Mouse (Mus musculus) heart, embryonic 13.5 days (tissue): ENCODE measurements around the gene Fgfr2. TPM values are rescaled to one million over a fixed set of nuclear protein-coding genes. Genes with fewer than 3 reads are reported as not detected.

Source experiments
- ATAC-seq: fragments of 200-750 bp; cut with Nextera tagmentation; 2 replicates; pipeline ENCODE4 v1.8.0; 2017; ENCODE audit warnings: moderate TSS enrichment; ENCODE audit not compliant: insufficient number of reproducible peaks, low FRiP score, low TSS enrichment; ENCODE audit errors: extremely low read depth
- H3K27ac ChIP-seq: fragments of 300-500 bp; sonication (generic); replicated peaks from 2 replicates; pipeline ENCODE4 v1.5.1; 2015; ENCODE audit warnings: moderate library complexity, mild to moderate bottlenecking, inconsistent platforms
- H3K27me3 ChIP-seq: fragments of 300-500 bp; sonication (generic); replicated peaks from 2 replicates; pipeline ENCODE4 v1.6.1; 2015; ENCODE audit warnings: mild to moderate bottlenecking, inconsistent platforms
- H3K36me3 ChIP-seq: fragments of 300-500 bp; sonication (generic); 2 replicates; pipeline ENCODE4 v1.6.1; 2015; ENCODE audit warnings: mild to moderate bottlenecking, inconsistent platforms
- H3K4me1 ChIP-seq: fragments of 300-500 bp; sonication (generic); 2 replicates; pipeline ENCODE4 v1.6.1; 2015; ENCODE audit warnings: inconsistent platforms
- H3K4me2 ChIP-seq: fragments of 300-500 bp; sonication (generic); 2 replicates; pipeline ENCODE4 v1.6.1; 2015; ENCODE audit warnings: inconsistent platforms, mild to moderate bottlenecking, moderate library complexity
- H3K4me3 ChIP-seq: fragments of 300-500 bp; sonication (generic); 2 replicates; pipeline ENCODE4 v1.5.1; 2015; ENCODE audit warnings: moderate library complexity, mild to moderate bottlenecking, inconsistent platforms
- H3K9ac ChIP-seq: fragments of 300-500 bp; sonication (generic); 2 replicates; pipeline ENCODE4 v1.6.1; 2015; ENCODE audit warnings: inconsistent platforms, mild to moderate bottlenecking, moderate library complexity
- H3K9me3 ChIP-seq: fragments of 300-500 bp; sonication (generic); 2 replicates; pipeline ENCODE4 v1.6.1; 2016; ENCODE audit warnings: inconsistent platforms
- WGBS: fragments of 180-500 bp; shearing (Covaris S2); methylation state at CpG from one replicate; pipeline ENCODE4 v1.1.7; 2015; ENCODE audit warnings: mixed read lengths; 5-methylcytosine and 5-hydroxymethylcytosine counted together
- polyA plus RNA-seq: library from polyadenylated mRNA; unstranded; fragments of >200 nt; fragmentation: Nextera tagmentation; extraction: Ambion mirVana; gene quantifications from 2 replicates; pipeline ENCODE4 v1.2.1, GENCODE M21; 2015

Gene Fgfr2
- polyA plus RNA-seq, 1 experiment from 2014 or later = 22.5 TPM

DNA sequence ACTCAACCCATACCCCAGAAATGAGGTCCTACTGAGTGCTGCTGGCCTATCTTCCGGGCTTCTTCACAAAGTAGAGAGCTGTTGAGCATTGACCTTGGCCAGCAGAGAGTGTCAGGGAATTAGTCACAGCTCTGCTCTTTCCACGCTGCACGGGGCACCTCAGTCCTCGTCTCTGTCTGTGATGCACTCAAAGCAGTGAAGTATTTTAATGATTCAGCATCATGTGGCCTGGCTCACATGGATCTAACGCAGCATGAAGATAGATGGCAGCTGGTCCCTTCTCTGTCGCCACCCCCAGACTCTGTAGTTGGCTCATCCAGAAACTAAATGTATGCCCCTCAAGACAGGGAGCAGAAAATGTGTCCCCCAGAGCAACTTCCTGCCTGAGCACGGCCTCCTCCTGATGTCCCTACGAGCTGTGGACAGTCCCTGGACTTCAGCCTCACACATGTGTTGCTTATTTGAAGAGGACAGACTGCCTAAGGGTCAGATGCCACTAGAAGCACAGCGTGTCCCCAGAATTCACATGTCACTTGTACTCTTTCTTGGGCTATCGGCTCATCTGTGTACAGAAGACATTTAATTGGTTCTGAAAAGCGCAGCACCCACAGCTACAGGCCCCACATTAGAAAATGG is 697.7 kb downstream of the Fgfr2 start:
- no peaks in the 10 kb centered on the region for H3K9me3 ChIP-seq
- ATAC-seq = no peak
- WGBS = 63% methylated on average over 11 of the region's 11 CpGs

DNA sequence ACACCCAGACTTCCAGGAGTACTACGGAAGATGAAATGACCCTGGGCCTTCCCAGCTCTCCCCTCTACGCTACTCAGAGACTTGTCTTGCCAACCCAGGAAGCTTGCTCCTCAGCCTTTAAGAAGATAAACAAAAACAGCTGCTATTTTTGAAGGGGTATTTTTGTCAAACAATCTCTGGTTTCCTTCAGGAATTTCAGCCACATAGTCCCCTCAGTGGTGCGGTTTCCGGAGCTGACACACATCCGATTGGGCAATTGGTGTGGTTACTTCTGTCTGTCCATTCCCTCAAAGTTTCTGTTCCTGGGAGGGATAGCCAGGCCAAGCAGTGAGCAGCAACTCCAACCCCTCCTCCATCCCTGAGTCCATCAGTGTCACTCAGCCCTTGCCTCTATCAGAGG is 699.6 kb downstream of the Fgfr2 start:
- no peaks in the 10 kb centered on the region for H3K27me3 ChIP-seq
- H3K4me3 ChIP-seq = no peak overlapping the region
- H3K27ac ChIP-seq = no peak overlapping the region
- ATAC-seq = no peak
- H3K4me1 ChIP-seq = peaks cover 18% of the 10 kb centered on the region
- H3K36me3 ChIP-seq = no peaks in the 10 kb centered on the region
- no peak overlapping the region for H3K9ac ChIP-seq
- 66% methylated on average over 5 of the region's 5 CpGs for WGBS
- no peak overlapping the region for H3K4me2 ChIP-seq
- H3K9me3 ChIP-seq = 0 out of 2 replicates have a peak, but pooled peaks cover 2% of the 10 kb centered on the region

More for the DNA sequence above, 697.7 kb downstream of the Fgfr2 start:
- no peak overlapping the region for H3K27ac ChIP-seq
- no peak overlapping the region for H3K4me3 ChIP-seq
- H3K4me1 ChIP-seq = peaks cover 22% of the 10 kb centered on the region
- H3K36me3 ChIP-seq = no peaks in the 10 kb centered on the region
- no peaks in the 10 kb centered on the region for H3K27me3 ChIP-seq
- no peak overlapping the region for H3K4me2 ChIP-seq
- no peak overlapping the region; the same call in 1 of the 2 replicates for H3K9ac ChIP-seq

DNA sequence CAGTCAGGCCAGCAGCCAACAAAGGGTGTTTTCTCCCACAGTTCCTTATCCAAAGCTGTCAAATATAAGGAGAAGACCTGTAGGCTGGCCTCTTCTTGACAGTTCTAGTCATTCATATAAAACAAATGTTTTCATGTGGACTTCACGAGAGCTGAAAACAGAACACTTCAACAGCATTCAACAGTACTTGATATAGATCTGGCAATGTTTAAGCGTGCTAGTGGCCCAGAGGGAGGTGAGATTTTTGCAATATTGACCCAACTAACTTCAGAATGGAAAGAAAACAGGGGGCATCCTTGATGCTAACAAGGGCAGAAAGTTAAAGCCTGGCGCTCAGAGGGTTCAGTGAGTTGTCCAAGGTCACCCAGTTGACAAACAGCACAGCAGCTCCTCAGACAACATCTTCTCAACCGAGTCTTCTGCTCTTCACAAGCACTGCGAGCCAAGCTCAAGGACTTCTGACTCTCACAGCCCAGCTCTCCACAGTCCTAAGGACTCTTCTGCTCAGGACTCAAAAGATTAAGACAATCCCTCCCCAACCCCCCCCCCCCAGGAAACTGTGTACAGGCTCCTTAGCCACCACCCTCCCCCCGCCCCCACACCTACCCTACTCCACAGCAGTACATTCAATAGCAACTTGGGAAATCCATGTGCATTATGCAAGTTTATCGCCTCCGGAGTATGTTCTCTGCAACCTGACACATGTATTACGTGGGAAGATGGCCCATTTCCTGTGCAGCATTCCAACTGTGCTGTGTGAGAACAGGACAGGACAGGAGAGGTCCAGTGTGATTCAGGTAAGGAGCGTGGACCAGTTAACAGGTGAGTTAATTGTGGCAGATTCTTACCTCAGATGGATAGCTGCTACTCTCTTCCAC is 703.5 kb downstream of the Fgfr2 start:
- H3K4me2 ChIP-seq = no peak overlapping the region
- H3K36me3 ChIP-seq = no peaks in the 10 kb centered on the region
- H3K4me3 ChIP-seq = no peak overlapping the region
- H3K27ac ChIP-seq = no peak overlapping the region
- WGBS = 78% methylated on average over 10 of the region's 10 CpGs
- no peaks in the 10 kb centered on the region for H3K27me3 ChIP-seq
- 0 out of 2 replicates have a peak, but pooled peaks cover 5% of the 10 kb centered on the region for H3K4me1 ChIP-seq
- no peak overlapping the region for H3K9ac ChIP-seq
- H3K9me3 ChIP-seq = 0 out of 2 replicates have a peak, but pooled peaks cover 2% of the 10 kb centered on the region
- ATAC-seq = no peak

DNA sequence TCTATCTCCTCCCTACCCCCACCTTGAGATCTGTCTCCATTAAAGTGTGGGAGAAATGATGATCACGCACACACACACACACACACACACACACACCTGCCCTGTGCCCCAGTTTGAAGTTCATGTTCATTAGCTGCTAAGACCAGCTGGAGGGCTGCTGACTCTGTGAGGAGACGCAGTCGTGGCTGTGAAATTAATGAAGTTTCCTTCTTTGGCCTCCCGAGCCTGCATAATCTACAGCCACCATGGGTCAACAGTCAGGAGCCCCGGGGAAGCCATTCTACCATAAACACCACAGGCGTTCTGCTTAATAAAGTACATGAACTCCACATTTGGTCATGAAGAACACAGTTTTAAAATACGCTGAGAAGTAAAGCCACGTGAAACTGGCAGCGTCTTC is 706.3 kb downstream of the Fgfr2 start:
- no peak overlapping the region for H3K4me3 ChIP-seq
- no peak overlapping the region for H3K4me2 ChIP-seq
- H3K27ac ChIP-seq = no peak overlapping the region
- no peak overlapping the region for H3K9ac ChIP-seq
- H3K36me3 ChIP-seq = no peaks in the 10 kb centered on the region
- no peak for ATAC-seq
- H3K27me3 ChIP-seq = no peaks in the 10 kb centered on the region
- 0 out of 2 replicates have a peak, but pooled peaks cover 2% of the 10 kb centered on the region for H3K9me3 ChIP-seq
- H3K4me1 ChIP-seq = peaks cover 9% of the 10 kb centered on the region; the same call in 1 of the 2 replicates
- WGBS = 76% methylated on average over 9 of the region's 9 CpGs

DNA sequence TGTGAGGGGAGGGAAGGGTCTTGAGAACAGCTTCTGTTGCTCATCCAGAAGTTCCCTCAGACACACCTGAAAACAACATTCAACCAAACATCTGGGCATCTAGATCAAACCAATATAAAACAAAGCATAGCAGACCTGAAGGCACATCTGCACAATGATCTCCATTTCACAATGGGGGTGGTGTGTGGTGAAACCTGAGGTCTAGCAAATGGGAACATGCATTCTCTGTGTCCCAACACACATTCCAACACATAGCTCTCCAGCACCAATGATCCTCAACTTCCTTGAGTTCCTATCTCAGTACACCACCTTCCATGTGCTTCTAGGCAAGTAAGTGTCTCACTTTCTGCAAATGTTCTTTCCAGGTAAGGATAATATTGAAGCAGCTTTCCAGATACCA is 707.3 kb downstream of the Fgfr2 start:
- H3K9me3 ChIP-seq = 0 out of 2 replicates have a peak, but pooled peaks cover 2% of the 10 kb centered on the region
- no peak overlapping the region for H3K27ac ChIP-seq
- no peak overlapping the region for H3K9ac ChIP-seq
- no peak overlapping the region for H3K4me2 ChIP-seq
- no peak overlapping the region for H3K4me3 ChIP-seq
- no peaks in the 10 kb centered on the region for H3K36me3 ChIP-seq
- ATAC-seq = no peak
- H3K4me1 ChIP-seq = peaks cover 6% of the 10 kb centered on the region; the same call in 1 of the 2 replicates
- no peaks in the 10 kb centered on the region for H3K27me3 ChIP-seq

DNA sequence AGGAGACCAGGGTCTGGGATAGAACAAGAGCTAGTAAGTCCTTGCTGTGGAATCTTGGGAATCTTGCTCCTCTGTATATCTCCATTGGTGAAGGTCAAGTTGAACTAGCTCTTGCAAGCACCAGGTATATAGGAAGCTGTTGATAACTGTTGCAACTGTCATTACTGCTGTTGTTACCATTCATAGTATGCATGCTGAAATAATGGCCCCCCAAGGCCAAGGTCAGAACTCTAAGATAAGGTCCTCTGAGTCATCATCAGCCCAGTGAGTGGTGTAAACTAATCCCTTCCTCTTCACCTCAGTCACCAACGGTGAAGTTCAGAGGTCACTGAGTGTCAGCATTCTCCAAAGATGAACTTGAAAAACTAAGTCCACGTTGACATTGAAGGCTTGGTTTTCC is 710.6 kb downstream of the Fgfr2 start:
- ATAC-seq = no peak
- 35% methylated on average over 2 of the region's 2 CpGs for WGBS

DNA sequence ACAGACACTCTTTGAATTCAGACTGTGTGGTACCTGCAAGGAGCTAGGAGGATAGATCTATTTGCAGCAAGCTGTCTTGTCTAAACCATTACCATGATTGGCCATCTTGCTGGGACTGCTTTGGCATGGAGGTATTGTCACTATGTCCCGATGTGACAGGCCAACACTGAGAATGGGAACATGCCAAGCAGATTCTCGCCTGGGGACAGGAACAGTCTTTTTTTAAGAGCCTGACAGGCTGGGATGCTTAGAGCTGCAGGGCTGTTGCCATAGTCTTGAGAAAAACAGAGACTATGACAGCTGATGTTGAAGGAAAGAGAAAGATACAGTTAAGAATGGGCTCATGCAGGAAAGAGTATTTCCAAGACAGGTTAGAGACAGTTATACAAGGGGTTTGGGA is 711.4 kb downstream of the Fgfr2 start:
- no peak for ATAC-seq
- Histone ChIP-seq H3K4me1 (peaks cover 9% of the 10 kb centered on the region; the same call in 1 of the 2 replicates), H3K9me3 (no peaks in the 10 kb centered on the region), H3K4me2 (no peak overlapping the region), H3K36me3 (no peaks in the 10 kb centered on the region), H3K4me3 (no peak overlapping the region), H3K27me3 (no peaks in the 10 kb centered on the region), H3K9ac (no peak overlapping the region), H3K27ac (no peak overlapping the region)
- 78% methylated on average over 2 of the region's 2 CpGs for WGBS

More for the DNA sequence above, 710.6 kb downstream of the Fgfr2 start:
- Histone ChIP-seq H3K4me3 (no peak overlapping the region), H3K27me3 (no peaks in the 10 kb centered on the region), H3K9me3 (no peaks in the 10 kb centered on the region), H3K36me3 (no peaks in the 10 kb centered on the region), H3K4me2 (no peak overlapping the region), H3K9ac (no peak overlapping the region), H3K4me1 (peaks cover 9% of the 10 kb centered on the region; the same call in 1 of the 2 replicates), H3K27ac (no peak overlapping the region)

DNA sequence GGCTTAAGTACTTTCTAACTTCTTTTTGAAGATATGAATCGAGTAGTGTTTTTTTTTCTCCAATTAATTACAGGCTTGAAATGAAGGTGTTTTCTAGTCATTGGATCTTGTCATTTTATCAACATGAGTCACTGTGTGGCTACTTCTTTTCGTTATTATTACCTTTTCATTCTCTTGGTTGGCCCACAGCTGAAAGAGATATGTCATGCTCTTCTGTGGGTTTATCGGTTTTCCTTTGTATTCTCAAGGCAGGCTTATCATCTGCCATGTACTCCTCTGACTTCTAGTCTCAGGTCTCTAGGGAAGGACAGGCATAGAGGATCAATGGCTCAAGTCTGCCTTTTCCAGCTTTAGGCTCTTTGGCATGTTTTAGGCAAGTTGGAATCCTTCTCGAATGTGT is 712.2 kb downstream of the Fgfr2 start:
- no peak overlapping the region for H3K4me2 ChIP-seq
- no peak overlapping the region for H3K9ac ChIP-seq
- peaks cover 9% of the 10 kb centered on the region; the same call in 1 of the 2 replicates for H3K4me1 ChIP-seq
- no peaks in the 10 kb centered on the region for H3K27me3 ChIP-seq
- no peak overlapping the region for H3K4me3 ChIP-seq
- H3K36me3 ChIP-seq = no peaks in the 10 kb centered on the region
- H3K9me3 ChIP-seq = no peaks in the 10 kb centered on the region
- 79% methylated on average over 4 of the region's 4 CpGs for WGBS
- no peak overlapping the region for H3K27ac ChIP-seq
- ATAC-seq = no peak

DNA sequence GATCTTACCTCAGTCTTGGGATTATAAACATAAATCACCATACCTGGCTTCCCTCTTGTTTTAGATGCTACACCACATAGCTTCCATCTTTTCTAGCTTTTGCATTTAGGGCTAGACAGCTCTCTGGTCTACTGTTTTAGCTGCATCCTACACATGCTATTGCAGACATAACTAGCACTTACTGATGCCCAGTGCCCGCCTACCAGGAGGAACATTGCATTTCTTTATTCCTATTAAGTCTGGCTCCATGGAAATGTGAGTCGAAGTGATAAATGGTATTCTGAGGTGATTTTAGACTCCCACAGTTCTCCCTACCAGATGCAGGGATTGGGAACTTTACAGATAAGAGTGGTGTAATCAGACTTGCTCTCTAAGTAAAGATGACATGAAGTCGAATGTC is 713.3 kb downstream of the Fgfr2 start:
- H3K4me3 ChIP-seq = no peak overlapping the region
- 44% methylated on average over 3 of the region's 3 CpGs for WGBS

DNA sequence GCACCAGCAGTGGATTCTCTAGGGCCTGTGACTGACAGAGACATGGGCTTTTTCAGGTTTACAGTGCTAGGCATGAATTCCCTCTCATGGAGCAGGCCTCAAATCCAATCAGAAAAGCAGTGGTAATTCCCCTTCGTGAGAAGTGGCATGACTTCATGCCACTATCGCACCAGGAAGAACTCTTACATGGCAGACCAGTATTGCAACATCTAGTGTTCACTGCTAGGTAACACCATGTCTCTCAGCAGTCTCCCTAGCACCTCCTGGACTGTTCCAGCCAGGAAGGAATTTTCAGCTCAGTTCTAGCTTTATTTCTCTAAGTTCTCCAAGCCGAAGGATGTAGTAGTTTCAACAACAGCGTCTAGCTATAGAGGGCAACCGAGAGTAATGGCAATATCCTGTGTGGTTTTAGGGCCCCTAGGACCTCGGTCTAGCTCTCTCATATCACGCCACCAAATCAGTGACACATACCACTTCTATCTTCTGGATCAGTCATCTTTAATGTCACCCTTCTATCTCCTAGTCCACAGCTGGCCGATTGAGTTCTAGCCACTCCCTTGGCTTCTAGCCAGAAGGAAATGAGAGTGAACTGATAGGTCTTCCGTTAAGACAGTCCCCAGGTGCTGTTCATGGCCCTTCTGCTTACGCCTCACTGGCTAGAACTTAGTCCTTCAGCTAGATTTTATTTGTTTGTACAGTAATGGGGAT is 720.6 kb downstream of the Fgfr2 start:
- no peak overlapping the region for H3K9ac ChIP-seq
- H3K4me2 ChIP-seq = no peak overlapping the region
- no peak overlapping the region for H3K27ac ChIP-seq
- no peaks in the 10 kb centered on the region for H3K36me3 ChIP-seq
- H3K9me3 ChIP-seq = no peaks in the 10 kb centered on the region
- H3K27me3 ChIP-seq = no peaks in the 10 kb centered on the region
- WGBS = 63% methylated on average over 10 of the region's 10 CpGs
- no peak overlapping the region for H3K4me3 ChIP-seq
- ATAC-seq = no peak
- H3K4me1 ChIP-seq = peaks cover 9% of the 10 kb centered on the region

More for the DNA sequence above, 713.3 kb downstream of the Fgfr2 start:
- Histone ChIP-seq H3K4me2 (no peak overlapping the region), H3K36me3 (no peaks in the 10 kb centered on the region), H3K9me3 (no peaks in the 10 kb centered on the region), H3K9ac (no peak overlapping the region), H3K4me1 (peaks cover 12% of the 10 kb centered on the region), H3K27ac (no peak overlapping the region), H3K27me3 (no peaks in the 10 kb centered on the region)
- no peak for ATAC-seq

DNA sequence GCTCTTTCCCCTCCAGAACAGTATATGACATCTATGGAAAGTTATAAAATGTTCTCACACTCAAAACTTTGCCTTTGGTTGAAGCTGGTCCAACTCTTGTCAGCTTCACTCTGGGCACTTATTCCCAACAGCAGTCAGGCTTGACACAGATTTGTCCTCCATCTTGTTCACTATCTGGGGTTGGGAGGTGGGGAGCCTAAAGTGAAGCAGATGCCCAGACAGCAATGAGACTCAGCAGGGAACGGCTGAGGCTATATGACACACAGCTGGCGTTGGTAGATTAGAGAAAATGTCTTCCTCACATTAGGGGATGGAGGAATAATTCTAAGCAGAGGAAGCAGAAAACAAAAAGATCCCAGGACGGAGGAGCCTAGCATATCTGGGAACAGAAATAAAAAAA is 724.7 kb downstream of the Fgfr2 start:
- ATAC-seq = no peak
- Histone ChIP-seq H3K9me3 (peaks cover 4% of the 10 kb centered on the region; the same call in 1 of the 2 replicates), H3K9ac (no peak overlapping the region), H3K4me3 (no peak overlapping the region), H3K27me3 (no peaks in the 10 kb centered on the region), H3K4me2 (no peak overlapping the region), H3K36me3 (no peaks in the 10 kb centered on the region), H3K27ac (no peak overlapping the region), H3K4me1 (0 out of 2 replicates have a peak, but pooled peaks cover 6% of the 10 kb centered on the region)
- 63% methylated on average over 3 of the region's 3 CpGs for WGBS
